Mouse (Mus musculus): ENCODE measurements around the gene Itga2b.
A peak's percentile ranks its signal among the peaks of the same experiment; 100 is the strongest.

Gene Itga2b

DNA sequence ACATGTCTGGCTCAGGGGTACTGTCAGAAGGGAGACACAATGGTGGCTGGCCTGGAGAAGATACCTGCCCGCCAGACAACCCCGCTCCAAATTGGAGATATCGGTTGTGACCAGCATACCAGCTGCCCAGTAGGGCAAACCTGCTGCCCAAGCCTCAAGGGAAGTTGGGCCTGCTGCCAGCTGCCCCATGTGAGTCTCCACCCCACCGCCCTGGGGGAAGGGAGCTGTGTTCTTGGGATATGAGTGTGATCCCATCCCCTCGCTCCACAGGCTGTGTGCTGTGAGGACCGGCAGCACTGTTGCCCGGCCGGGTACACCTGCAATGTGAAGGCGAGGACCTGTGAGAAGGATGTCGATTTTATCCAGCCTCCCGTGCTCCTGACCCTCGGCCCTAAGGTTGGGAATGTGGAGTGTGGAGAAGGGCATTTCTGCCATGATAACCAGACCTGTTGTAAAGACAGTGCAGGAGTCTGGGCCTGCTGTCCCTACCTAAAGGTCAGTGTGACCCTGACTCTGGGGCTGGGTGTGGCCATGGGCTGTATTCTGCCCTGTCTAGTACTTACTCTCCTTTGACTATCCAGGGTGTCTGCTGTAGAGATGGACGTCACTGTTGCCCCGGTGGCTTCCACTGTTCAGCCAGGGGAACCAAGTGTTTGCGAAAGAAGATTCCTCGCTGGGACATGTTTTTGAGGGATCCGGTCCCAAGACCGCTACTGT, 34.0 kb downstream of the Itga2b start:
- no peak for DNase-seq

DNA sequence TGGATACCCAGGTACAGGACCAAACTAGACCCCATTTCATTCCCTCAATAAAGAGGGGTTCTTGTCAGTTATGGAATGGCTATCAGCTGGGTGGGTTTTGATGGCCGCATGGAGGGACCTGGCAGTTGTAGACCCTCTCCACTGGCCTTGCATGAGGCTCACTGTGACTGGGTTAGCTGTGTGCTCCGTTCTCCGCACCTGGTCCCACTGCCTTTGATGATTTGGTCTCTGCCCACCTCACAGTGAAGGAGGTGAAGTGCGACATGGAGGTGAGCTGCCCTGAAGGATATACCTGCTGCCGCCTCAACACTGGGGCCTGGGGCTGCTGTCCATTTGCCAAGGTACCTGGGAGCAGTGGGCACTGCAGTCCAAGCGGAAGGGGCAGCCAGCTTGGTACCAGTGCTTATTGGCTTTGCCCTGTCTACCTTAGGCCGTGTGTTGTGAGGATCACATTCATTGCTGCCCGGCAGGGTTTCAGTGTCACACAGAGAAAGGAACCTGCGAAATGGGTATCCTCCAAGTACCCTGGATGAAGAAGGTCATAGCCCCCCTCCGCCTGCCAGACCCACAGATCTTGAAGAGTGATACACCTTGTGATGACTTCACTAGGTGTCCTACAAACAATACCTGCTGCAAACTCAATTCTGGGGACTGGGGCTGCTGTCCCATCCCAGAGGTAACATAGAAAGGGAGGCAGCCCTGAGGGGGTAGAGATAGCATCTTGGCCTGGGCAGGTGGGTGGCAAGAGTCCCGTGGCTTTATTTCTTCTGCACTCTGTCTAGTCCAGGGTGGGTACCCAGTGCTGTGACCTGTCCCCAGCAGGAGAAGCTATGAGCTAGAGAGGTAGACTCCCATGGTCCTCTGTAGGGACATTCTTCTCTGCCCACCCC, 34.9 kb downstream of the Itga2b start:
- no peak for DNase-seq

GRCm38 (mm10) chr11:102434406-102434805, 35.5 kb downstream of the Itga2b start:
- peak; percentile 77 for DNase-seq

- DNase-seq: no peak
These were observed 36.1 kb downstream of the Itga2b start for GRCm38 (mm10) chr11:102433866-102434265.

- no peak for DNase-seq
These were observed 37.0 kb downstream of the Itga2b start for GRCm38 (mm10) chr11:102432896-102433295.

DNA sequence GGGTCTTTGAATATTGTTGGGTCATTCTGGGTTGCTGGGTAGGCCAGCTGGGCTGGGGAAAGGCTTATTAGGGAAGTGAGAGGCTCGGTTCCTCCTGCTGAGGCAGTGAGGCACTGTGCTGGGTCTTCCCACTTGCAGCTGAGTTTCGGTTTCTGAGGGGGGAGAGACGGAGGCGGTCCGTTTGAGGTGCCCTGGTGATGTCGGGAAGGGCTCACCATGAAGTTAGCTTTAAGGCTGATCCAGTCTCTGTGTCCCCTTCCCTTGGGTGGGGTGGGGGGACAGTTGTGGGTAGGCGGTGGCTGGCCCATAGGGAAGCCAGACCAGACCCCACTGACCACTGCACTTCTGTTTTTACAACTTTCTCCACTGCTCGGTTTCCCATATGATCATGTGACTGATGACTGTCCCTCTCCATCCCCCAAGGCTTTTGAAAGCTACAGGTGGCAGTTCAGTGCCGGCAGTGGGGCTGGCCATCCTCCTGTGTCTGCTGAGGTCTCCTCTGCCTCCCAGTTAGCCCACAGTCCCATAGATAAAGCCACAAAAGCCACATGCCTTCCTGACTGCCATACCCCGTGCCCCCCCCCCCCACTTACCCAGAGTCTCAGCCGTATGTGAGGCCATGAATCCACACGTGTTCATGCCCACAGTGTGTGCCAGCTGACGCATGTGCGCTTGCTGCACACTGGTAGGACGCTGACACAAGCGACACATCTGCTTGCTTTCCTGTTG, 37.6 kb downstream of the Itga2b start:
- DNase-seq: peak; percentile 29

GRCm38 (mm10) chr11:102431728-102432114, 38.2 kb downstream of the Itga2b start:
- DNase-seq: no peak

DNA sequence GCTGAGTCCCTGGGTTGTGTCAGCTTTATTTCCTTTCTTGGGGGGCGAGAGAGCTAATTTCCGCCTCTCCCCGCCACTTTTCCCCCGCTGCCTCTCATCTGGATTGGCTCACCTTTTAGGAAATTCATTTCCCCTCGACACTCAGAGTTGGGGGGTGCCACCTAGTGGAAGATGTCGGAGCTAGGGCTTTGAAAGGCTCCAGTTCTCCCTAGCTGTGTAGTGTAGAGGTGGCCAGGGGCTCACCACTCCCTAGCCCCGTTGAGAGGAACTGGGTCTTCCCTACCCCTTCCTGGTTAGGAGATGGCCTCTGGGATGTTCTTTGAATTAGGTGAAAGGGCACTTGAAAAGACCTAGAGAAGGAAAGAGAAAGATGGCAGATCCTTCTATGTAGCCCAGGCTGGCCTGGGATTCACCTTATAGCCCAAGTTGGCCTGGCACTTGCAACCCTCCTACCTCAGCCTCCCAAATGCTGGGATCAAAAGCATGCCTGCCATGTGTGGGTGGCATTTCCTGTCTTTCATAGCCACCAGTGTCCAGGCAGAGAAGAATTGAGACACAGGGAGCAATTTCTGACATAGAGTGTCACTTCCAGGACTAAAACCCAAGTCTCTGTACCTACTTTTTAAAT, 38.8 kb downstream of the Itga2b start:
- peak; percentile 84 for DNase-seq

GRCm38 (mm10) chr11:102430121-102431017, 39.6 kb downstream of the Itga2b start, which contains the start of gene Grn:
Gene Grn (plus strand): TSS chr11:102430315.
- DNase-seq: peak; percentile 61

DNA sequence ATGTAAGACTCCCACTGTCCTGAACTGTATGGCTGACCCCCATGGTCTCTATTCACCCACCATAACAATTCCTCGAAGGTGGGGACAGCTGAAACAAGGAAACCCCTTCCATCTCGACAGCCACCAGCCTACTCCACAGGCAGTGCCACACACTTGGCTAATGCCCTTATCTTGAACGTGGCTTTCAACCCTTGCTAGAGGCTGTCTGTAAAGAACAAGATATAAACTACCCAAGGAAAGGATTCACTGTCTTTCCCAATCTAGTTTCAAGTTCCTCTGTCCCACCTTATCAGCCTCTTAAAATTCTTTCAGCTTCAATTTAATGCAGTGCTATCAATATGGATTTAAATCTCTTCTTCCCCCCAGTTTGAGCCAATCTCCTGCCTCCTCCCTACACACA, 40.4 kb downstream of the Itga2b start:
- DNase-seq: no peak

- DNase-seq: no peak
These were observed 40.9 kb downstream of the Itga2b start for GRCm38 (mm10) chr11:102428981-102429540.

GRCm38 (mm10) chr11:102425555-102426316, 44.2 kb downstream of the Itga2b start:
- no peak for DNase-seq

- DNase-seq: no peak
These were observed 45.3 kb downstream of the Itga2b start for GRCm38 (mm10) chr11:102424666-102425065.

DNA sequence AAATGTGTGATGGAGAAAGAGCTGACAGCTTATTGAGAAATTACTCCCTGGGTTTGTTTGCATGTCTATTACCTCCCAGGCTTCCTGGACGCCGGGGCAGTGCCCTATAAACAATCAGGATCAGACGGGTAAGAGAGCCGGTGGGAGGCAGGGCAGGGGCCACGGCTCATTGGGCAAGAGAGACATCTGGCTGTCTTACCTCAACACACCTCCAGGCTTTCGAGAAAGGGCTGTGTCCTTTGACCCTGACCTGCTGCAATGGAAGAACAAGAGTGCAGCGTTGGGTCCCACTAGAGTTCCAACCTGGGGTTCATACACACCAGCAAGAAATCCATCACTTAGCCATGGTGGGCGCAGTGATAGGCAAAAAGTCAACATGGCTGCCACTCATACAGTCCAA, 48.4 kb downstream of the Itga2b start:
- no peak for DNase-seq

DNA sequence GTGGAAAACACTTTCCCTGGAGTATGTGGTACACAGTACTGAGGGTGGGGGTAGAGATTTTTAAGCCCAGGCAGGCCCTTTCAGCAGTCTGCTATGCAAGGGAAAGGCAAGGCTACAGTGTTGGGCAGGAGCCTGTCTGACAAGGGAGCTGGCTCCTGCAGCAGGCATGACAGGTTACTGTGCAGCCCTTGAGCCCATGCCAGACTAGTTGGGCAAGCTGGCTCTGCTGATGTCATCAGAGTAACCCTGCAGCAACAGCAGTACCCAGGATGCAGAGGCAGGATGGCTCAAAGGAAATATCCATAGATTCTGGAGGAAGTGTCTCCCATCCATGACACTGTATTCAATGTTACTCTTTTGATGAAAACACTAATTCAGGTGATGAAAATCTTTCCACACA, 51.0 kb downstream of the Itga2b start:
- no peak for DNase-seq

DNA sequence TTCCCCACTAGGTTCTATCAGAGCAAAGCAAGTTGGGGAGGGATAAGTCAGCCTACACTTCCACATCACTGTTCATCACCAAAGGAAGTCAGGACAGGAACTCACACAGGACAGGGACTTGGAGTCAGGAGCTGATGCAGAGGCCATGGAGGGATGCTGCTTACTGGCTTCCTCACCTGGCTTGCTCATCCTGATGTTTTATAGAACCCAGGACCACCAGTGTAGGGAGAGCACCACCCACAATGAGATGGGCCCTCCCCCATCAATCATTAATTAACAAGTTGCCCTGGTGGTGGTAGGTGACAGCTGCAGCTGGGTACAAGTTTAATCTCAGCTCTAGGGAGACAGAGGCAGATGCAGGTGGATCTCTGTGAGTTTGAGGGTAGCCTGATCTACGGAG, 52.8 kb downstream of the Itga2b start:
- no peak for DNase-seq

DNA sequence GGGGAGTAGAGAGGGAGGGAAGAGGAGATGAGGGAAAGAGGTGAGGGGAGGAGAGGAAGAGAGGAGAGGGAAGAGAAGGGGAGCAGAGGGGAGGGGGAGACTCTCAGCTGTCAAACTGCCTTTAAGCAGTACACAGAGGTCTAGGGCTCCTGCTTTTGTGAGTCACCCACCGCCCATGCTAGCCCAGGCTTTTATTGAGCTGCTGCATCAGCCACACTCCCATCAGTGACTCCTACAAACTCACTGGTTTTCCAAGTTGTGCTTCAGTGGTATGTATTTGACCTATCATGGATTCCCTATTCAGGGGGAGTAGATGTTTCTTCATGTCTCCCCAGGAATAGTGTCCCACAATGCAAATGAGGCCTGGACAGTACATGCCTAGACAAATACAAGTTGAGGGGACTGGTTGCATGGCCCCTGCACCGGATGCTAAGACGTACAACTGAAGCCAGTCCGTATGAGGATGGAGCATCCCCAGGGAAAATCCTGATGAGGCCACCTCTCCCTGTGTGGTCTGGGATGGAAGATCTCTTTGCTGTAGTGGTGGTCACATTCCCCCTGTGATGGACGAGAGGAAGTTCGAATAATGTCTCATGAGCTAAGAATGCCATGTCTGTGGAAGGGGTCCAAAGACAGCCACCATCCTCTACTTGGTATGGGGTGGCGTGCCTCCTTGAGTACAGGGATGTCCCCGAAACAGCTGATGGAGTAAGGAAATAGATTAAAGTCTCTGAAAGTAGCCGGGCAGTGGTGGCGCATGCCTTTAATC, 54.7 kb downstream of the Itga2b start:
- no peak for DNase-seq

- DNase-seq: no peak
These were observed 56.9 kb downstream of the Itga2b start for GRCm38 (mm10) chr11:102413059-102413458.

DNA sequence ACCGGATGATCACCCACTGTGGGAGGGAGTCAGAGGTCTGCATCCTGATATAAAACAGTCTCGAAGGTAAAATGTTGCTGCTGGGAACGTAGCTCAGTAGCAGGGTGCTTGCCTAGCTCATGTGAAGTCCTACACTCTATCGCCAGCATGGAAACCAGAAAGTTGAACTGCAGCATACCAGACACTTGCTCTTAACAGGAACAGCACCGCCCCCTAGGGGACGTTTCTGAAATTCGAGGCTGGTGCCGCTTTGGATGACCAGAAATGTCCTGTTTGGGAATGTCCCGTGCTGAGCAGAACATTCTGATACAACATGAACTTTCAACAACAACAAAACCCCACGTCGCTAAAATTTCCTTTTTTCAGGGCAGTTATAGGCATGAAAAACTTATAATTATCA, 58.2 kb downstream of the Itga2b start:
- peak; percentile 84 for DNase-seq

- no peak for DNase-seq
These were observed 58.9 kb downstream of the Itga2b start for GRCm38 (mm10) chr11:102411061-102411460.

All from thymus, postnatal 25 days (tissue).